Mouse (Mus musculus): Measurements from ENCODE around the gene Klhl23. TPM values are rescaled to one million over a fixed set of nuclear protein-coding genes. Genes with fewer than 3 reads are reported as not detected.

The Klhl23 gene
- polyA plus RNA-seq, 1 experiment = 0.09 TPM

DNA sequence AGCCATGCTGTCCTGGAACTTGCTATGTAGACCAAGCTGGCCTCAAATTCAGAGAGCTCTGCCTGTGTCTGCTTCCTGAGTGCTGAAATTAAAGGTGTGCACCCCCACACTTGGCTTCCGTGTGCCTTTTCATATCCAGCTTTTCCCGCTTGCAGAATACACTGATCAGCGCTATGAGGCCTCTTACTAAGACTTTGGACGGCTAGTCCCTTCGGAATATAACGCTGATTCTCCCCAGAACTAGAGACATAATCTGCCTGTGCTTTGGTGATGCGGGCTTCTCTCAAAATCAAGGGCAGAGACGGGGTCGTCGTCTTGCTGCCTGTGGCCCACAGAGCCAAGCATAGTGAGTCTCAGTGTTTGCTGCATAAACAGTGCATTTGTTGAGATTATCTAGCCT is 4.2 kb downstream of the Klhl23 start:
- Histone ChIP-seq H3K36me3 (ENCODE audit: control insufficient read depth) (peaks cover 58% of the 10 kb centered on the region), H3K9me3 (ENCODE audit: control insufficient read depth, low read length) (no peaks in the 10 kb centered on the region), H3K27me3 (ENCODE audit: control insufficient read depth) (no peaks in the 10 kb centered on the region), H3K4me3 (replicated peaks) (no peak overlapping the region), H3K4me1 (ENCODE audit: control insufficient read depth) (peaks cover 67% of the 10 kb centered on the region)
- no peak for TF ChIP-seq GATA1 (IDR thresholded peaks at IDR 0.05; ENCODE audit: low read length)
- TF ChIP-seq TAL1 (IDR thresholded peaks at IDR 0.05; ENCODE audit: low read length) = no peak

DNA sequence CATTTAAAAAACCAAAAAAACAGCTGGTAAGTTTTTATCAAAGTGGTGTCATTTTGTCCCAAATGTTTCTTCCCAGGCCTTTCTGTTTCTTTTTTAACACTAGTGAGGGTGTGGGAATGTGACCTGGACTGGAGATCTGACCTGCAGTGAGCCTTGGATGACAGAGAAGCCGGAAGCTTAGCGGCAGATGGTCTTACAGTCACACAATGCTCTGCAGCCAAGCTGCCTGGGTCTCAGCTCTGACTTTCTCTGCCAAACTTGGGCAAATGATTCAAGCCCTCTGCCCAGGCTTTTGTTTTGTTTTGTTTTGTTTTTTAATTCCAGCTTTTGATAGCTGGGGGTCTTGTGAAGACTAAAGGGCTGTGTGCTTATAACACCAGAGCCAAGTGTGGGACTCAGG is 4.6 kb downstream of the Klhl23 start:
- Histone ChIP-seq H3K36me3 (ENCODE audit: control insufficient read depth) (peaks cover 63% of the 10 kb centered on the region), H3K4me1 (ENCODE audit: control insufficient read depth) (peaks cover 64% of the 10 kb centered on the region), H3K4me3 (replicated peaks) (no peak overlapping the region), H3K27me3 (ENCODE audit: control insufficient read depth) (no peaks in the 10 kb centered on the region), H3K9me3 (ENCODE audit: control insufficient read depth, low read length) (no peaks in the 10 kb centered on the region)
- TF ChIP-seq TAL1 (IDR thresholded peaks at IDR 0.05; ENCODE audit: low read length) = no peak
- no peak for TF ChIP-seq GATA1 (IDR thresholded peaks at IDR 0.05; ENCODE audit: low read length)

DNA sequence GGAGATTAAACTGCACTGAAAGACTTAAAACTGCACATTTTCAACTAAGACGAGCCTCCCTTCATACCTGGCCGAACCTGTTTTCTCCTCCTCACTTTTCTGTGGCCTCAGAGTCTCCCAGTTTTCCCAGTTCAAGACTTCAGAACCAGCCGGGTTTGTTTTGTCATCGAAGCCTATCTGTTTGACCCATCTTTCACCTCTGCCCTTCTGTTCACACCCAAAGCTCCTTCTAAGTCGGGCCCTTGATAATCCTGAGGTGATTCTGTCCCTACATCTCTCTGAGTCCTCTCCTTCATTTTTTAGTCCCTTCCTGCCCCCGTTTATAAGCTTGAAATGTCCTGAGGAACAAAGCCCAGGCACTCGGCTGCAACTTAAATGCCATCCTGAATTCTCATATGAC is 6.3 kb downstream of the Klhl23 start:
- H3K36me3 ChIP-seq (ENCODE audit: control insufficient read depth) = peaks cover 76% of the 10 kb centered on the region
- peaks cover 51% of the 10 kb centered on the region for H3K4me1 ChIP-seq (ENCODE audit: control insufficient read depth)
- no peaks in the 10 kb centered on the region for H3K9me3 ChIP-seq (ENCODE audit: control insufficient read depth, low read length)
- no peak overlapping the region for H3K4me3 ChIP-seq (replicated peaks)
- TF ChIP-seq TAL1 (IDR thresholded peaks at IDR 0.05; ENCODE audit: low read length) (no peak), GATA1 (IDR thresholded peaks at IDR 0.05; ENCODE audit: low read length) (no peak)
- no peaks in the 10 kb centered on the region for H3K27me3 ChIP-seq (ENCODE audit: control insufficient read depth)

DNA sequence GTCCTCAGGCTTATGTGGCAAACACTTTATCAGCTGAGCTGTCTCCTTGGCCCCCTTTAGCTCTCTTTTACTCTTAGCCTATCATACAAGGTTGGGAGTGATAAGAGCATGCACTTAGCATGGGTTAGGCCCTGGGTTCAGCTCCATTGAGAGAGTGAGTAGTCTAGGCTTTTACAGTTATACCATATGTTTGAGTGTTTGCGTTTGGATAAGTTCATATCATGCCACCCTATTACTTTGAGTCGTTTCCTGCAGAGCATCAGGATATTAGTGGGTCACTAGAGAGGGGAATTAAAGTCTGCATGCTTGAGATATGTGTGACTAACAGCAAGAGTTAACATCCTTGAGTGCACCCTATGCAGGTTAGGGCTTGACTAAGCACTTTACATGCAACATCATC is 7.9 kb downstream of the Klhl23 start:
- no peak overlapping the region for H3K4me3 ChIP-seq (replicated peaks)
- TF ChIP-seq TAL1 (IDR thresholded peaks at IDR 0.05; ENCODE audit: low read length) (no peak), GATA1 (IDR thresholded peaks at IDR 0.05; ENCODE audit: low read length) (no peak)
- no peaks in the 10 kb centered on the region for H3K27me3 ChIP-seq (ENCODE audit: control insufficient read depth)
- H3K36me3 ChIP-seq (ENCODE audit: control insufficient read depth) = peaks cover 84% of the 10 kb centered on the region
- peaks cover 35% of the 10 kb centered on the region for H3K4me1 ChIP-seq (ENCODE audit: control insufficient read depth)
- no peaks in the 10 kb centered on the region for H3K9me3 ChIP-seq (ENCODE audit: control insufficient read depth, low read length)

DNA sequence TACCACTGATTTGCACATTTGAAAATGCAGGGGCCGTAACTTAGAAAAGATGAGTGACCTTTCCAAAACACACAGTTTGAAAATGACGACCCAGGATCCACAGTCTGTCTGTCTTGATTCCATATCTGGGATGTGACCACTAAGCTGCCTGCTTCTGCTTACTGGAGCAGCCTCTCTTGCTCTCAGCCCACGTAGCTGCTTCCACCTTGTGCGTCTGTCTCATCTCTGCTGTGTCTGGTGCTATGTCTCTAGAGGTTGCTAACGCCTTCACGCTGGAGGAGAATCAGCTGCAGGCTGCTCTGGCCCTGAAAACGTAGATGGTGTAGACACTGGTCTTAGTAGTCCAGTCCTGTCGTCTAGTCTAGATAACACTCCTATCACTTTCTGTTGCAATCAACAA is 8.4 kb downstream of the Klhl23 start:
- peaks cover 84% of the 10 kb centered on the region for H3K36me3 ChIP-seq (ENCODE audit: control insufficient read depth)
- peaks cover 31% of the 10 kb centered on the region for H3K4me1 ChIP-seq (ENCODE audit: control insufficient read depth)
- TF ChIP-seq TAL1 (IDR thresholded peaks at IDR 0.05; ENCODE audit: low read length) (no peak), GATA1 (IDR thresholded peaks at IDR 0.05; ENCODE audit: low read length) (no peak)
- no peaks in the 10 kb centered on the region for H3K9me3 ChIP-seq (ENCODE audit: control insufficient read depth, low read length)
- H3K4me3 ChIP-seq (replicated peaks) = no peak overlapping the region
- H3K27me3 ChIP-seq (ENCODE audit: control insufficient read depth) = no peaks in the 10 kb centered on the region

DNA sequence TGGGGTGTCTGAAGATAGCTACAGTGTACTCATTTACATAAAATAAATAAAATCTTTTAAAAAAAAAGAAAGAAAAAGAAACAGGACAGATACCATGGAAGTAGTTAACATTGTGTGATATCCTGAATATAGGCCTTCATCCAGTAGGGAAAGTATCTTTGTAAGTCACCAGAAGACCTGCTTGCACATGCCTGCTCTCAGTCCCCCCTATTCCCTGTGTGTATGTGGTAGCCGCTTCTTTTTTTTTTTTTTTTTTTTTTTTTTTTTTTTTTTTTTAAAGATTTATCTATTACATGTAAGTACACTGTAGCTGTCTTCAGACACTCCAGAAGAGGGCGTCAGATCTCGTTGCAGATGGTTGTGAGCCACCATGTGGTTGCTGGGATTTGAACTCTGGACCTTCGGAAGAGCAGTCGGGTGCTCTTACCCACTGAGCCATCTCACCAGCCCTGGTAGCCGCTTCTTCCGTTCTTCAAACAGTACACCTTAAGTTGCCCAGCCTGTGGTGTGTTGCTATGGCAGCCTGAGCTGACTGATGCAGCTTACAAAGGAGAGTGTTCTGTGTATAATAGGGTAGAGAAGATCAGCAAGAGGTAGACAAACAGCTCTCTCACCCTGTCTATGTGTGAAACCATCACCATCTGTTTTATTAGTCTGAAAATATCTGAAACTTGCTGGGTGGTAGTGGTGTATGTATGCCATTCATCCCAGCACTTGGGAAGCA is 15.7 kb downstream of the Klhl23 start:
- Histone ChIP-seq H3K36me3 (ENCODE audit: control insufficient read depth) (peaks cover 56% of the 10 kb centered on the region), H3K9me3 (ENCODE audit: control insufficient read depth, low read length) (no peaks in the 10 kb centered on the region), H3K4me1 (ENCODE audit: control insufficient read depth) (no peaks in the 10 kb centered on the region), H3K27me3 (ENCODE audit: control insufficient read depth) (no peaks in the 10 kb centered on the region), H3K4me3 (replicated peaks) (no peak overlapping the region)
- TF ChIP-seq GATA1 (IDR thresholded peaks at IDR 0.05; ENCODE audit: low read length) (no peak), TAL1 (IDR thresholded peaks at IDR 0.05; ENCODE audit: low read length) (no peak)

DNA sequence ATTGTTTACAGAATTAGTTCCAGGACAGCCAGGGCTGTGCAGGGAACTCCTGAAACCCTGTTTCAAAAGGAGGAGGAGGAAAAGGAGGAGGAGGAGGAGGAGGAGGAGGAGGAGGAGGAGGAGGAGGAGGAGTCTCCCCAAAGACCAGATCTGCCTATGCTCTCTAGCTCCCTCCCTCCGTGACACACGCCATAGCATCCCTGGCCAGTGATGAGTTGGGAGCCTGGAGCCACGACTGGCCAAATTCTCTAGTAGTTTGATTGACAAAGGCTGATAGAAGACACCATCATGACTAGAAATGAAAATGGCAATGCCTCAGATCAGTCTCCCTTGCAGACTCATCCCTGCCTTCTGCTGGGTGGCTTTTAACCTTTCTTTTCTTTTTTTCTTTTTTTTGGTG is 16.3 kb downstream of the Klhl23 start:
- Histone ChIP-seq H3K36me3 (ENCODE audit: control insufficient read depth) (peaks cover 50% of the 10 kb centered on the region), H3K9me3 (ENCODE audit: control insufficient read depth, low read length) (no peaks in the 10 kb centered on the region), H3K4me1 (ENCODE audit: control insufficient read depth) (no peaks in the 10 kb centered on the region), H3K27me3 (ENCODE audit: control insufficient read depth) (no peaks in the 10 kb centered on the region), H3K4me3 (replicated peaks) (no peak overlapping the region)
- TF ChIP-seq TAL1 (IDR thresholded peaks at IDR 0.05; ENCODE audit: low read length) (no peak), GATA1 (IDR thresholded peaks at IDR 0.05; ENCODE audit: low read length) (no peak)

DNA sequence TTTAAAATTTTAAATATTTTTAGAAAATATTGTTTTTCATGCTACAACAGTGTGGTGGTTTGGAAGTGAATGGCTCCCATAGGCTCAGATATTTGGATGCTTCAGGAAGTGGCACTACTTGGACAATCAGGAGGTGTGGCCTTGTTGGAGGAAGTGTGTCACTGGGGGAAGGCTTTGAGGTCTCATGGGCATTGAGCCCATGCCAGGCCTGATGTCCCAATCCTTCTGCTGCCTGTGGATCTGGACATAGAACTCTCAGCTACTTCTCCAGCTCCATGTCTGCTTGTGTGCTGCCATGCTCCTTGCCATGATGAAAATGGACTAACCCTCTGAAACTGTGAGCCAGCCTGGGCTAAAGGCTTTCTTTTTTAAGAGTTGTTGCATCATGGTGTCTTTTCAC is 17.0 kb downstream of the Klhl23 start:
- Histone ChIP-seq H3K9me3 (ENCODE audit: control insufficient read depth, low read length) (no peaks in the 10 kb centered on the region), H3K36me3 (ENCODE audit: control insufficient read depth) (peaks cover 43% of the 10 kb centered on the region), H3K27me3 (ENCODE audit: control insufficient read depth) (no peaks in the 10 kb centered on the region), H3K4me3 (replicated peaks) (no peak overlapping the region), H3K4me1 (ENCODE audit: control insufficient read depth) (no peaks in the 10 kb centered on the region)
- no peak for TF ChIP-seq GATA1 (IDR thresholded peaks at IDR 0.05; ENCODE audit: low read length)
- TF ChIP-seq TAL1 (IDR thresholded peaks at IDR 0.05; ENCODE audit: low read length) = no peak

DNA sequence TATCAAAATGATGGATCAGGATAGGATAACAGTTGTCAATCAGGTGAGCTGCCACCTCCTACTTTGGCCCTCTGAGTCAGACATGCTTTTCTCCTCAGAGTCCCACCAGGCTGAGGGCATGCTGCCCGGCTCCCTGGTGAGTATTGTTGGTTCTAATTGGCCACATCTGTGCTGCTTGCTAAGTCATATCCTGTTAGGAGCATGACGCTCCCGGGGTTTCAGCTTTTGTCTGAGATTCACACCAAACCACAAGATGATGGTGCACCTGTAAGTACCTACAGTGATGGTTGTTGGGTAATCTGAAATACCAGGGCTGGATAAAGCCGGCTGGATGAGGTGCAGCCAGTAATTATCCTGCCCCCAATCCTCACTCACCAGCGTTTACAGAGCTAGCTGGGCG is 18.5 kb downstream of the Klhl23 start:
- Histone ChIP-seq H3K4me1 (ENCODE audit: control insufficient read depth) (no peaks in the 10 kb centered on the region), H3K9me3 (ENCODE audit: control insufficient read depth, low read length) (no peaks in the 10 kb centered on the region), H3K36me3 (ENCODE audit: control insufficient read depth) (peaks cover 27% of the 10 kb centered on the region), H3K27me3 (ENCODE audit: control insufficient read depth) (no peaks in the 10 kb centered on the region), H3K4me3 (replicated peaks) (no peak overlapping the region)
- TF ChIP-seq GATA1 (IDR thresholded peaks at IDR 0.05; ENCODE audit: low read length) (no peak), TAL1 (IDR thresholded peaks at IDR 0.05; ENCODE audit: low read length) (no peak)

DNA sequence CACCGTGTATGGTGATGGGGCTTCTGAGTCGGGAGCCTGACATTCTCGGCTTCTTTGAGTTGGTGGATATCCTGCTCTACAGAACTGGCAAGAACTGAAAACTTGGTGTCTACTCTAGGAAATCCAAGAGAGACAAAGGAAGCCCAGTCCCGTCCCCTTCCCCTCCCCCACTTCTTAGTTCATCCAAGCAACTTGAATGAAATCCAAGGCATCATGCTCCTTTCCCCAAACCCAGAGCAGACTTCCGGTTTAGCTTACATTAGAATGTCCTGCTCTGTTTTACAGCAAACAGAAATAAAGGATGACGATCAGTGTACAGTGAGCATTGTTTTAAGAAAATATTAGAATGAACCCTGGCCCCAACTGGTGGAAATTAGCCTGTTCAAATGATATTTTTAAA is 27.5 kb downstream of the Klhl23 start:
- Histone ChIP-seq H3K9me3 (ENCODE audit: control insufficient read depth, low read length) (no peaks in the 10 kb centered on the region), H3K27me3 (ENCODE audit: control insufficient read depth) (no peaks in the 10 kb centered on the region), H3K36me3 (ENCODE audit: control insufficient read depth) (no peaks in the 10 kb centered on the region), H3K4me3 (replicated peaks) (no peak overlapping the region), H3K4me1 (ENCODE audit: control insufficient read depth) (peaks cover 10% of the 10 kb centered on the region)
- no peak for TF ChIP-seq GATA1 (IDR thresholded peaks at IDR 0.05; ENCODE audit: low read length)
- TF ChIP-seq TAL1 (IDR thresholded peaks at IDR 0.05; ENCODE audit: low read length) = no peak

Data from erythroblast, embryonic 14.5 days (primary cell).